Mouse (Mus musculus) Patski (cell line): ENCODE results near the gene Gtf2a2. TPM values are rescaled to one million over a fixed set of nuclear protein-coding genes. Genes with fewer than 3 reads are reported as not detected.

Source experiments
- ATAC-seq: fragments of 100-300 bp; one replicate; pipeline ENCODE4 v1.8.0; 2021
- CTCF ChIA-PET: fragments of 350-600 bp; sonication (Branson Sonifier 250); formaldehyde crosslinking; loops from one replicate; lab custom pipeline; 2022; ENCODE audit warnings: inconsistent platforms; lab: Charles Lee
- POLR2A ChIA-PET: fragments of 350-600 bp; sonication (Branson Sonifier 250); formaldehyde crosslinking; loops from one replicate; lab custom pipeline; 2022; ENCODE audit warnings: antibody characterized with exemption, inconsistent platforms; lab: Charles Lee
- DNase-seq: peaks from one replicate; pipeline ENCODE4 v3.0.0-alpha.2; 2011; ENCODE audit warnings: low read depth, low spot score
- H3K27me3 ChIP-seq: fragments of 371-371 bp; one replicate; pipeline ENCODE4 v1.5.1; 2021
- CTCF ChIP-seq: fragments of 100-300 bp; IDR thresholded peaks from one replicate; pipeline ENCODE4 v1.5.1; 2021
- in situ Hi-C: fragments of 300-500 bp; cut with MboI; formaldehyde crosslinking; loops from 3 replicates; pipeline ENCODE4 v1.11.1; 2018; ENCODE audit warnings: low pct_unique_long_range_greater_than_20kb, mixed read lengths
- polyA plus RNA-seq: library from polyadenylated mRNA; unstranded; gene quantifications from one replicate; pipeline ENCODE4 v1.2.3, GENCODE M21; 2021

The Gtf2a2 gene
- polyA plus RNA-seq, 1 experiment from 2014 or later, result 85.6 TPM

DNA sequence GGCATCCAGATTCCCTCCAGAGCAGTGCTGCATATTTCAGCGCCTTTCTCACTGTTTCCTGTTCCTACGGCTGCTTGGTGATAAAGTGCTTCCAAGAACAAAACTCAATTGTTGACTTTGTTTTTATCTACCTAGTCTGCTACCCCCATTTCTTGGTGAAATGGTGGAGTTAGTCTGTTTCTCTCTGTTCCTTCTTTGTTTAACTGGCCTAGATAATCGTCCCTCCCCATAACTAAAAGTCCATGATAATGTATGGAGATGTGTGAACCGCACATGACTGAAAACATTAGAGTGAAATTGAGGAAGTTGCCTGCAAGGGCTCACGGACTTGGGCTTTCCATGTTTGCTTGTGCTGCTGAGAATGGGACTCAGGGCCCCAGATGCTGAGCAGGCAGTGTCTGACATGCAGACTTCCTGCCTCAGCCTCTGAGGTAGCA is 19.5 kb upstream of the Gtf2a2 start:
- no peak for DNase-seq
- in situ Hi-C loops, result loop anchor here (10.0 kb wide), 1 partner anchor 568 kb away; no protein-coding TSS in a partner anchor

DNA sequence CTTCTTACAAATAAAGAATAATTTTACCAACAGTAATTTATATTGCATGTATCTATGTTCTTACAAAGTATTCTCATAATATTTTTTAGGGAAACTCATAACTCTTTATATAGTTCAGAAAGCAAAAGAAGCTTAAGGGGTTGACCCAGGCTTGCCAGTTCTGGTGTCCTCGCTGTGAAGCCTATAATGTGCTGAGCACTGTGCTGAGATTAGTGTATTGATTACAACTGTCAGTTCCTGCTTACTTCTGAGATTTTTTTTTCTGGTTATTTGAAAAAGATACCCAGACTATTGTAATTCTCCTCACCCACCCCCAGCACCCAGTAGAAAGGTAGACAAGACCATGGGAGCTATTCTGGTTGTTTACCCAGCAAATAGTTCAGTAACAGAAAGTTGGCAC is 18.9 kb upstream of the Gtf2a2 start:
- no peaks in the 10 kb centered on the region for H3K27me3 ChIP-seq
- POLR2A ChIA-PET, result no interaction called here
- ATAC-seq (no peak), DNase-seq (no peak)
- CTCF ChIA-PET, result interaction anchor here (0.7 kb wide), 1 partner anchor 15 kb away, joined by 3 read pairs; no protein-coding TSS in a partner anchor
- no peak for TF ChIP-seq CTCF
- in situ Hi-C loops, result loop anchor here (10.0 kb wide), 1 partner anchor 569 kb away; no protein-coding TSS in a partner anchor

More for the DNA sequence above, 19.5 kb upstream of the Gtf2a2 start:
- H3K27me3 ChIP-seq, result no peaks in the 10 kb centered on the region
- POLR2A ChIA-PET, result no interaction called here
- ATAC-seq, result no peak
- CTCF ChIA-PET, result no interaction called here
- no peak for TF ChIP-seq CTCF

DNA sequence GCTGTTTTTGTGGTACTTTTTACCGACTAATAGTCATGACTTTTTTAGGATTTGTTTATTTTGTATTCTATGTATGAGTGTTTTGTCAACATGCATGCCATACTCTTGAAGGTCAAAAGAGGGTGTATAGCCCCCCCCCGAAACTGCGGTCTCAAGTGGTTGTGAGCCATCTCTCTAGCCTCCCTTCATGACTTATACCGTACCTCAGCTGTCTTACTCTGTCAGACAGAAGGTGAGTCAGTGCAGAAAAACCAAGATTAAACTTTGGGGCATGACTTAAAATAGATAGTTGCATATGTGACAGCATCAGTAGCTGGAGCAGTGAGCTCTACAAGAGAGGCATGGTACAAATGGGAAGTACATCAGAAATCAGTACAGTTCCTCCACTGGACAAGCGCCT is 17.8 kb upstream of the Gtf2a2 start:
- POLR2A ChIA-PET, result interaction anchor here (0.5 kb wide), 1 partner anchor 470 kb away, joined by 4 read pairs; no protein-coding TSS in a partner anchor
- no peak for ATAC-seq
- TF ChIP-seq CTCF, result no peak
- CTCF ChIA-PET, result no interaction called here
- in situ Hi-C loops, result loop anchor here (10.0 kb wide), 1 partner anchor 570 kb away; no protein-coding TSS in a partner anchor
- no peaks in the 10 kb centered on the region for H3K27me3 ChIP-seq
- no peak for DNase-seq

DNA sequence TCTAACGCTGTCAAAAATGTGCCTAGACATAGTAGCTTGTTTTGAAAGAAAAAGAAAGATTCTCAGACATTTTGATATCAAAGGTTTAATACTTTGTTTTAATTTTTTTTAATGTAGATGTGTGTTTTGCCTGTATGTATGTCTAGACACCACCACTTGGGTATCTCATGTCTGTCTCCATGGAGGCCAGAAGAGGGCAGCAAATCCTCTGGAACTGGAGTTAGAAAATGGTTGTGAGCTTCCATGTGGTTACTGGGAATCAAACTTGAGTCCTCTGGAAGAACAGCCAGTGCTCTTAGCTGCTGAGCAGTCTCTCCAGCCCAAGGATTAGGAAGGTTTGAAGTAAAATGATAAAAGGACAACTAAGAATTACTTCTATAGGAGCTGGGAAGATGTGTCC is 13.0 kb upstream of the Gtf2a2 start:
- ATAC-seq (no peak), DNase-seq (no peak)
- in situ Hi-C loops, result loop anchor here (10.0 kb wide), 1 partner anchor 575 kb away; no protein-coding TSS in a partner anchor
- CTCF ChIA-PET, result interaction anchor here (1.1 to 2.3 kb wide), 5 partner anchors 10 to 572 kb away, joined by 3 to 12 read pairs (median 3); no protein-coding TSS in a partner anchor
- POLR2A ChIA-PET, result no interaction called here
- no peaks in the 10 kb centered on the region for H3K27me3 ChIP-seq
- TF ChIP-seq CTCF, result peak; percentile 54

DNA sequence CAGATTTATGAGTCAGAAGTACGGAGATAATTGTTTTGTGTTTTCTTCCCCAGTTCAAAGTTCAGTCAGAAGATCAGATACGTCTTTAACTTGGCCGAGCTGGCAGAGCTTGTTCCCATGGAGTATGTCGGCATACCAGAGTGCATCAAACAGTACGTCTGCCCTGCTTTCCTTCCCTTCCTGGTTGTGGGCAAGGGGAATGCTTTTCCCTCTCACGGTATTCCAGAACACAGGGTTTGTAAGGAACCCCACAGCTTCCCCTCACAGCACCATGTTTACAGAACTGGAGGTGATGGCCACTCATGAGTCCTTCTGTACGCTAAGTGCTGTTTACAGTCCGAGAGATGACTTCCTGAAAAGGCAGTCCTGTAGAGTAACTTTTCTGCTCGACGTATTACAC is 8.8 kb upstream of the Gtf2a2 start:
- ChIA-PET CTCF (no interaction called here), POLR2A (no interaction called here)
- H3K27me3 ChIP-seq, result no peaks in the 10 kb centered on the region
- in situ Hi-C loops, result no loop called here
- ATAC-seq (no peak), DNase-seq (no peak)
- TF ChIP-seq CTCF, result no peak

DNA sequence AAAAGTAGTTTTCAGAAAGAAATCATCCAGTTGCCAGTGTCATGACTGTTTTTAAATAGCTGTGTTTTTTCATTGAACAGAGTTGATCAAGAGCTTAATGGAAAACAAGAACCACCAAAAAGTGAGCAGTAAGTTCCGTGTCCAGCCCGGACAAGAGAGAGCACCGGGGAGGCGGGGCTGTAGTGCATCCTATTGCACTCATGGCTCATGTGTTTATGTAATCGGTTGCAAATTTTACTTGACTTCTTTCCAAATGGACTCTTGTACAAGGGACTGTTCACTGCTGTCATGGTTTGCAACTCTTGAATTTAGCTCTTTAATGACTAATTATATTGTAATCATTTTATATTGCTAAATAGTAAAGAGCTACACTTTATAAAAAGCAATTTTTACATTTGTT is 5.4 kb upstream of the Gtf2a2 start:
- DNase-seq (no peak), ATAC-seq (no peak)
- H3K27me3 ChIP-seq, result no peaks in the 10 kb centered on the region
- CTCF ChIA-PET, result no interaction called here
- in situ Hi-C loops, result no loop called here
- POLR2A ChIA-PET, result interaction anchor here (0.6 to 1.2 kb wide), 2 partner anchors 9 to 384 kb away, joined by 3 read pairs; no protein-coding TSS in a partner anchor
- TF ChIP-seq CTCF, result no peak

DNA sequence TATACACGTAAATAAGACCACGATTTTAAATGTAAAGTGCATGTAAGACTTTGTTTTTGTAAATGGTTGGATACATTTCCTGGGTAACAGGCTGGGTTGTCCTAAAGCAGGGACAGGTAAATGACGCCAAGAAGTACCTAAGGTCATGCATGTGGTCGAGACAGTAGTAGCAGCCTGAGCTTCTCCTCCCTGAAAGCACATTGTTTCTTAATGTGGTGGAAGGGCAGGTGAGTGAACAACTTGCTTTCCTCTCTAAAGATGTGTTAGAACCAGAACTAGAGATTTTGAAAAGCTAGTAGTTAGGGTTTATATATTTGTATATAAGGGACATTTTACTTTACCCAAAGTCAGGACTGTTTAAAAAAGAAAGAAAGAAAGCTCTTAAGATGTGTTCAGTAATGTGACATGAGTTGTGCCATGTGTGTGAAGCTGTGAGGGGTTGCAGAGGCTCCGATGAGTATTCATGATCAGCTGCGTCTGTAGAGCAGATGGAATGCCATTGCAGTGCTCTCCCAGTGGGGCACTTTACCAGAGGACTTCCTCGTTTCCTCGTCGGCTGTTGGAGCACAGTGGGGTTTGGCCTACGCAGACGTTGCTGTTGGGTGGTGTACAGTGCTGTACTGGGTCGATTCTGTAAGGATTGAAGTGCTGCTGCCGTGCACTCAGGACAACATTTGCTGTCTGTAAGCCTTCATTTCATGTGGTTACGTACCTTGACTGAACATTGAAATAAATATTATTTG is 4.7 kb upstream of the Gtf2a2 start:
- in situ Hi-C loops, result no loop called here
- no peaks in the 10 kb centered on the region for H3K27me3 ChIP-seq
- DNase-seq, result no peak
- no peak for TF ChIP-seq CTCF
- ATAC-seq, result no peak
- ChIA-PET CTCF (interaction anchor here (0.9 kb wide), 2 partner anchors 10 to 14 kb away, joined by 3 read pairs; no protein-coding TSS in a partner anchor), POLR2A (interaction anchor here (0.6 to 1.2 kb wide), 2 partner anchors 10 to 385 kb away, joined by 3 read pairs; no protein-coding TSS in a partner anchor)

DNA sequence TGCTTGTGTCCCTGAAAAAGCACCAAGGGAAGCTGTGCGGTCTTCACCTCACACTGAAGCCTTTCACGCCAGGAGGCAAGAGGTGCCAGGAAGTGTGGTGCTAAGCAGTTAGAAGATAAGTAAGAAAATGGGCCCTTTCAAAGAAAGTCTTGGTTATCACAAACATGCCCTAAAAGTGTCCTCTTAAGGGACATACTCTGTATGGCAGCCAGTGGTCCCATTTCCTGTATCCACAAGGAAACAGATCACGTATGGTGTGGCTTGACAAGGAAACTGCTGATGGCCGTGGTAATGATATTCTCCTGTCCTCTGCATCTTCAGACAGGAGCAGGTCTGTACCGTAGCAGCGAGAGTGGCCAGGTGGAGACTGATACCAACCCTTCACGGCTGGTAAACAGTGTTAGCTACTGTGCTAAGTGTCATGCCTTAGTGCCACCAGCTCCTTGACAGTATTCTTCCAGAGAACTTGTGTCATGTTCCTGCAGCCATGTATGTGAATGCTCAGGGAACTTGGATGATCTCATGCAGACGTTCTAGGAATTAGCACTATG is 2.5 kb upstream of the Gtf2a2 start:
- POLR2A ChIA-PET, result no interaction called here
- in situ Hi-C loops, result no loop called here
- TF ChIP-seq CTCF, result no peak
- CTCF ChIA-PET, result interaction anchor here (1.5 kb wide), 1 partner anchor 11 kb away, joined by 8 read pairs; no protein-coding TSS in a partner anchor
- DNase-seq (no peak), ATAC-seq (no peak)
- no peaks in the 10 kb centered on the region for H3K27me3 ChIP-seq

DNA sequence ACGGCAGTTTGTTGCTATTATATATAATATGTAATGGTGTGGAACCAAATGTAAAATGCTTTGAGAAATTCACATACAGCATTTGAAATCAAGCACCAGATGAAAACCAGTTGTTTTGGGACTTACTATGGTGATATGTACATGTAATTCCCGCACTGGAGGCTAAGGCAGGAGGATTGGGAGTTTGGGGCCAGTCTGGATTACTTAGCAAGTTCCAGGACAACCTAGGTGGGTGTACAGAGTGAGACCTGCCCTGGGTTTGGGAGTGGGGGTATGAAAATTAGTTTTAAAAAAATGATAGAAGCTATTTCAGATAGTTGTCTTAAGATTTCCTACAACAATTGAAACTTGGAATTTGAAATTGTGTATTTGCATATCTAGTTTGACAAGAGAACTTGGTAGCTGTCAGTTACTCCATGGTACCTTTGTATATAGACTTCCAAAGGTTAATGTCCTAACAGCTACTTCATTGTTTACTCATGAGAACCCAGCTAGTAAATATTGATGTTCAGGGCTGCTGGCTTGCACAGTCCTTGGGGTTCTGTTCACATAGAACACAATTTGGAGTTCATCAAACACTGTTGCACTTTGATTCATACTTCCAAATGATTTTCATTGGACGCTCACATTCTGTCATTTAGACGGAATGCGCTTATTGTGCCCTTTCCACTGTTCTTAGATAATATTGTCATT is 1.4 kb upstream of the Gtf2a2 start:
- DNase-seq (no peak), ATAC-seq (no peak)
- ChIA-PET CTCF (interaction anchor here (0.9 to 1.5 kb wide), 2 partner anchors 9 to 12 kb away, joined by 3 to 8 read pairs; no protein-coding TSS in a partner anchor), POLR2A (interaction anchor here (0.5 kb wide), 1 partner anchor 708 kb away, joined by 3 read pairs; no protein-coding TSS in a partner anchor)
- no peak for TF ChIP-seq CTCF
- in situ Hi-C loops, result no loop called here
- H3K27me3 ChIP-seq, result no peaks in the 10 kb centered on the region
